Mouse (Mus musculus): ENCODE data around the gene Map2k3.

Gene Map2k3

DNA sequence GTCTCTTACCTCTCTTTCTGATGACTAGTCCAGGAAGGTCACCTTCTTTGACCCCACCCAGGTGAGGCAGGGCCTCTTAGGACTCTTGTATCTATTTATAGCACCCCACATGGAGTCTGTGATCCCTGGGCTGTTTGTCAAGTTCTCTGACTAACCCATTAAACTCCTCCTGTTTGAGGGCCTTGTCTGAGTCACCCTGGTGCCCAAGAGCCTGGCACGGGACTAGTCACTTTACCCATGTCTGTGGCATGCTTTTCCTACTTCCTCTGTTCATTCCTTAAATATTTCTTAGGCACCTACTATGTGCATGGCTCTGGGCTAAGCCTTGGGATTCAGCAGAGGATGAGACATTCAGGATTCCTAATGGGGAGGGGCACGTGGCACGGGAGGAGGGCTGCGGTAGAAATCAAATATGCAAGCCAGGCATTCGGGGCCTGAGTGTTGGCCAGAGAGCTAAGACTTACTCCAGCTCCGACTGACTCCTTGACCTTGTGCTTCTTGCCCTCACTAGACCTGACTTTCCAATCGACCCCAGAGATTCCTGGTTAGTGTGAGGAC is 1.0 kb upstream of the Map2k3 start:
- no peak for DNase-seq

DNA sequence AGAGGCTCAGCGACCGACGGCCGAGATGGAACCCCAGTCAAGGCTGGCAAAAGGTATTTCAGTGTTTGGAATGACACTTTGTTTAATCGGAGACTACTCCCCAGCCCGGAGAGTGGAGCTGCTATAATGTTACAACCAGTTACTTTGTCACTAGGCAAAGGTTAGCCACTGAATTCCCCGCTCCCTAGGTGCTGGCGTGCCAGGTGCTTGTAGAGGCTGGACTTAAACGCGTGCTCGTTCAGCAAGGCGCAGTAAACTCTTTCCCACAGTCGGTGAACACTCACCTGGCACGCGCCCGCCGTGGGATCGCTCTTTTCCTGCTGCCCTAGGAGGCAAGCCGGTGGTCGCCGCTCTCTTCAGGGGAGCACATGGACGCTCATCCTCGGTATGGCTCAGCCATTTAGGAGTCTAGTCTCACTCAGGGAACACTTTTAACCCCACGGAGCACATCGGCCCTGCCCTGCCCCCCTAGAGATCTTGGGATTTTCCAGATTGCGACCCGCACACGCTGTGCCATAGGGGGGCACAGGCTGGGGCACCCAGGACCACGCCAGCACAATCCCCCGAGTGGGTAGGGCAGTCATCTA is 458 bp upstream of the Map2k3 start:
- no peak for DNase-seq

DNA sequence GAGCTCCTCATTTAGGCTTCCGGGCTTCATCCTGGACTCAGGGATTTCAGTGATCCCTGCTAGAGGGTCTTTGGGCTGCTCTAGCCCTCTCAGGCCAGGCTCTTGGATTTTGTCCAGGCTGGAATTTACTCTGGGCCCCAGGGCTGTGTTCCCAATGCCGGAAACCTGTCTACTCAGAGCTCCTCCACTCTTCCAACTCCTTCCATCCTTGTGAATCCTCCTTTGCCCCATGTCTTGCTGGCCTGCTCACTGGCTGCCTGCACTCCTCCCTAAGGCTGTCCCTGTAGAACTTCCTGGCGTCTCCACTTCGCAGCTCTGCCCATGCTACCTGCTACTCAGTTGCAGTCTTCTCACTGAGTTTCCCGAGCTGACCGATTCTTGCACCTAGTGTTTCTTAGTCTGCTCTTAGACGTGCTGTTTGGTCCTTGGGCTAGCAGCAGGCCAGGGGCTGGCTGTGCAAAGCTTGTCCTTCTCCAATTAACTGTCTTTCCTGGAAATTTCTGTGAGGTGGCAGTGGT is 729 bp downstream of the Map2k3 start:
- no peak for DNase-seq

DNA sequence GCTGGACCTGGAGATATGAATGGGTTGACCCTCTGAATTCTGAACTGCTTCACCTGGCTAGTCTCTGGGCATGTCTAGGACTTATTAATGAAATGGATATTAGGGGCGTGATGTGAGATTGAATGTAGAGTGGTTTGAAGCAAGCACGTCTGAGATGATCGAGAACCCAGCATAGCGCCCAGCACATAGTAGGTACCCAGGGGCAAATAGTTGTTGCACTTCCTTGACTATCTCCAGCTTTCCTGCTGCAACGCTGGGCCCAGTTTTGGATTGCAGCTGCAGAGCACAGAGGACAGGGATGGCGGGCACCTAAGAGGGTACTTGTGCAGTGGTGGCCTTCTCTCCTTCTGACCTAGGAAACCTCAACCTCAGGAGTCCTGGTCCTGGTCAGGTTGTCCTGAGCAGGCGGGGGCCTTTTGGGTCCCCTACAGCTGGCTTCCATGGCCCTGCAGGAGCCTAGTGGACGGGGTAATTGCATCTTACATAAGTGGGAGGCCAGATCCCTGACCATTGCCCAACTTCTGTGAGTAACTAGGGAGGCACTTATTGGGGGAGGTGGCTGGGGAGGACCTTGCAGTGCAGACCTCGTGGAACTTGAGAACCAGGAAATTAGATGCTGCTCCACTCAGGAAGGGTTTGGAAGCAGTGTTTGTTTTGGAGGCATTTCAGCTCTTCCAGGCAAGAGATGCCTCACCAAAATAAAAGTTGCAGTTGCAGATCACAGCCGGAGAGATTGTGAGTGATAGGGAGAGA is 1.5 kb downstream of the Map2k3 start:
- DNase-seq, result no peak

DNA sequence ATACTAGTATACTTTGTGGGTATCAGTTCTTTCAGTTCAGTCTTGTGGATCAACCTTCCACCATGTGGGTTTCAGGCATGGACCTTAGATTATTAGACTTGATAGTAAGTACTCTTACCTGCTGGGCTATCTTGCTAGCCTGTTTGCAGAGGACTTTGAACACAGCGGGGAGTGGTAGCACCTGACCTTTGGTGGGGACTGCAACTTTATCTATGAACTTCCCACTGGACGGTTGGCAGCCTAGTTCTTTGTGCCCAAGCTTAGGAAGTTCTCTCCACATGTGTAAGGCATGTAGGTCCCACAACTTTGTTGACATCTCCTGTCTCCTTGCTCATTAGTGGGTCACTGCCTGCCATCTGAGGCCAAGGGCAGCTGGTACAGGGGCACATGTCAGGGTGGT is 3.0 kb downstream of the Map2k3 start:
- no peak for DNase-seq

DNA sequence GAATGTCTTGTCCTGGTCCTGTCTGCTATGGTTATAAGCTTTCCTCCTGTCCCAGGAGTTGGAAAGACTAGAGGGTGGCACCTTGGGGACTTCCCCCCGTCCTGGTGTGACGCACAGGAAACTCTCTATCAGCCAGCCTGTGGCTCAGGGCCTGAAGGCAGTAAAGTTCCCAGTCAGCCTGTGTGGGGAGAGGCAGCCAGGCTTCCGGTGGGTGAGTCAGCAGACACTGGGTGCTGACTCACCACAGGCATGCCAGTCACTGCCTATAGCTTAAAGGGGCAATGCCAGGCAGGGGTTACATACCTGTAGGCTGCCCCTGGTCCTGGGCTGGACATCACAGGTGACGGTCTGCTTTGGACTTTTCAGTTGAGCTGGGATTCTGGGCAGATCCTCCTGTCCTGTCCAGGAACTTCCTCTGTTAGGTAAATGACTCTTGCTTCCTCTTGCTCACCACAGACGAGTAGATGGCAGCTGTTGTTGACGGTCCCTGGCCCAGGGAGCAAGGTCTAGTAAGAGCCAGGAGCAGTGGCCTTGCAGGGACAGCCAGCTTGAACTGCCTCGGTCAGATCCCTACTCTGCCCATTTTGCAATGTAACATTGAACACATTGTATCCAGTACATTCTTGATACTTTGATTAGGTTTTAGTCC is 3.6 kb downstream of the Map2k3 start:
- DNase-seq, result no peak

DNA sequence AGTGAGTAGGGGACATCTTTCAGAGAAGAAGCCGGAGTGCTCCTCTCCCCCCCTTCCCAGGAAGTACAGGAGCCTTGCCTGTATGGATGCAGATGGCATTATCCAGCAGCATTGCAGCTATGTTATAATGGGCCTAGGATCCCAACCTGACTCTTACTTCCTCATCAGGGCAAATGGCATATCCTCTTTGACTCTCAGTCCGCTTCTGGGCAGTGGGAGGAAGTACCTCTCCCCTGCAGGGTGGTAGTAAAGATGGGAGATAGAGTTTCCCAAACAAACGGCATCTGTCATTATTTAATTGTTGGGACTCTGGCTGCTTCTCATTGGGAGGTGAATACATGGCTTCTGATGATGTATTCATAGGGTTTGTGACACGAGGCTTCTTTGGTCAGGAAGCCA is 4.1 kb downstream of the Map2k3 start:
- no peak for DNase-seq

DNA sequence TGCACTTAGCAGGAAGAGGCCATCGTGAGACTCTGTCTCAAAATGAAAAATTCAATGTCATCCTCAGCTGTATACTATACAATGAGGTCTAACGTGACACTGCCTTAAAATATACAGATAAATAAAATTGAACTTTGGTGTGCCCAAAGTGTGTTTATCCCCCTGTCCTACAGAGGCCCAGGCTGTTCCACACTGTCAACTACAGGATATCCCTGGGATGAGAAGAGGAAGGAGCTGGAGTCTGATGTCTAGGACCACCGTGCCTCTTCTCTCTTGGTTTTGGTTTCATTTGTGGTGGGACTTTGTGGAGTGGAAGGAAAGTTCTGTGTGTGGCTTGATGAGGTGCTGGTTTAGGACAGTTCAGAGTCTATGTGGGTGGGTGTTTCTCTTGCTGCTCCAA is 5.8 kb downstream of the Map2k3 start:
- DNase-seq, result no peak

DNA sequence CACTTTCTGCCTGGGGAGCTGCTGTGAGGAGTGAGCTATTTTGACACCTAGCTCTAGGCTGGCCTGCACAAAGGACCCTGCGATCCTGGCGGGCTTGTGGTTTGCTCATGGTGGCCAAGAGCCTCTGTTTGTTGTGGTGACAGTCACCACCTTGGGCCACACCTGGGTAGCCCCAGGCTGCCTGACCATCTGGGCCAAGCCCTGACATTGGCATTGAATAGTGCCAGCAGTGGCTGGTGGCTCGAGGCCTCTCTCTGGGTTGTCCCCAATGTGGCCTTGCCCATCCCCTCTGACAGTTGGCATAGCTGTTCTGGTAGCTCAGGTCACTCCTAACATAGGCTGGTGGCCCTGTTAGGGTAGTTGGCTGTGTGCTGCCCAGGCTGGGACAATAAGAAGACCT is 7.7 kb downstream of the Map2k3 start:
- no peak for DNase-seq

DNA sequence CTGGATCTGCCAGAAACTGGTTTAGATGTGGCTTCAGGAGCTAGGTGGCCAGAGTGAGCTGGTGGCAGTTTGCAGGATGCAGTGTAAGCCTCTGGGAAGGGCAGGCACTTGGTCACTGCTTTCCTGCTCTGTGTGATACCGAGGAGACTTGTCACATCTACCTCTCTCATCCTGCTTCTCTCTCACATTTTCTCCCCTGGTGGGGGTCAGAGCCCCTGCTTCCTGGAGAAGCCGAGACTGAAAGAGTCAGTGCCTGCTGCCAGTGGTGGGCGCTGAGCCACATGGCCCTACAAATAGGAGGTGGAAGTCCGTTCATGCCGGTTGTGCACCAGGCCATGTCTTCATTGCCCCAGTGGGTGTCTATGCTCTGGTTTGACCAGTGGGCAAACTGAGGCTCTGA is 8.7 kb downstream of the Map2k3 start:
- no peak for DNase-seq

DNA sequence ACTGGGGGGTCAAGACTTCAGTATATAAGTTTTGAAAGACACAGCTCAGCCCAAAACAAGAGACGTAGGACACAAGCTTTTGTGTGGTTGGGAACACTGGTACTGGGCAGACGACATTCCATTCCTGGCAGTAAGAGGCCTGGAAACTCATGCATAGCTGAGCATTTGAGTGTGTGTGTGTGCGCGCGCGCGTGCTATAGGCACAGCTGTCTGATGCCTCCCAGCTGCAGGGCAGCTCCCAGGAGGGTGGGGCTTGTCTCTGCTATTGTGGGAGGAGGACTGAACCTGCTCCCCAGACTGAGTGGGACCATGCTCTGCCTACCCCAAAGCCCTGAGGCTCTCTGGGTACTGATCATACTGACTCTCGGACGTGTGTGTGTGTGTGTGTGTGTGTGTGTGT is 9.5 kb downstream of the Map2k3 start:
- DNase-seq, result no peak

DNA sequence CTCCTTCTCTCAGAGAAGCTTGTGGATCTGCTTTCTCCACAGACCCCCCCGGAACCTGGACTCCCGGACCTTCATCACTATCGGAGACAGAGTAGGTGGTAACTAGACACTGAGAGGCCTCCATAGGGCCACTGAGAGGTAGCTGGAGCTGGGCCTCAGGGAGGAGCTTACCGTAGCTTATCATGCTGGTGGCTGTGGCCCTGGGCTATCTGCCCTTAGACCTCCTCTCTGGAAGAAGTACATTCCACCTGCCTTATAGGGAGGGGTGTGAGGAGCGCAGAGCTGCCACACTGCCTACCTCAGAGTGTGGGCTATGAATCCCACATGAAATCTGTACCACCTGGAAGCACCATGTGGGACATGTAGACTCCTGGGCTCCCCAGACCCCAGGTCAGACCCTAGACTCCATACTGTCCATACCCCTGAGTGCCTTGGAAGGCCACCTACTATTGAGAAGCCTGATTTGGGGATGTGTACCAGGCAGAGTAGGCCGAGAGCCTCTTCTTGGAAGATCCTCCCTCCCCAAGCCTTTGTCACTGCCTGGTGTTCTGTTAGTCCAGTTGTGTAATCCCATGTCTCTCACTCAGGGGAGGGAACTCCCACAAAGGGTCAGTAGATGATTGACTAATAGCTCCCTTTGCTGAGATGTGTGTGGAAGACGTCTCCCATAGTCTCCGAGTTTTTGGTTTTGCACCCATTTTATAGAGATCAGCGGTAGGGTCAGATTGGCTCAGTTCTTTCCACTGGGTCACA is 10.6 kb downstream of the Map2k3 start:
- DNase-seq, result no peak

DNA sequence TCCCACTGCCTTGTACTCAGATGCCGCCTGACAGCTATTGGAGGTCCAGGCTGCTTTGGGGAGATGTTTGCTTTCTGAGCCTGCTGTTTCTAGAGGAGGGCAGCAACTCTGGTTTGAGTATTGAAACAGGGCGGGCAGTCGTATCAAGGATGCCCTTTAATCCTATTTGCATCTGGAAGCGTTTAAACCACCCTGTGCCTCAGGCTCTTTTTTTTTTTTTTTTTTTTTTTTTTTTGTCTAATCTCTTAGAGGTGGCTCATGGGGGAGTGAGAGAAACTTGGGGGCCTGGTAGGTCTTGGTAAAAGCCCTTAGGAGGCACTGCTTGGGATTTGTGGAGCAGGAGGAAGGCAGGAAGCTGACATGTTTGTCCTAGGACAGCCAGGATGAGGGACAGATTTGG is 13.2 kb downstream of the Map2k3 start:
- DNase-seq, result no peak

DNA sequence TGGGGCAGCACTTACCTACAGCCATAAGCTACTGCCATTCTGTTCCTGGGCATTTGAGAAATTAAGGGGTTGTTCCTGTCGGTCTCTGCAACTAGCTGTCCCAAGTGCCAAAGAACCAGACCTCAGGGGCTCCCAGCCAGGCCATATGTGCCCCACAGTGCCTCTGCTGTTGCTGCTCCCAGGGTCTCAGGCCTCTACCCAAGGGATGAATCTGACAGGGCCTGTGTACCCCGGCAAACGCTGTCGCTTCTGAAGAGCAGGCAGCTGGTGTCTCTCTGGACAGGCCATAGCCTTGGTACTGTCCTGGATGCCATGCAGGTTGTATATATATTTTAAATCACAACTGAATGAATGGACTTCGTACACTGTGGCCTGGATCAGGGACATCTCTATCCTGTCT is 20.1 kb downstream of the Map2k3 start:
- no peak for DNase-seq

DNA sequence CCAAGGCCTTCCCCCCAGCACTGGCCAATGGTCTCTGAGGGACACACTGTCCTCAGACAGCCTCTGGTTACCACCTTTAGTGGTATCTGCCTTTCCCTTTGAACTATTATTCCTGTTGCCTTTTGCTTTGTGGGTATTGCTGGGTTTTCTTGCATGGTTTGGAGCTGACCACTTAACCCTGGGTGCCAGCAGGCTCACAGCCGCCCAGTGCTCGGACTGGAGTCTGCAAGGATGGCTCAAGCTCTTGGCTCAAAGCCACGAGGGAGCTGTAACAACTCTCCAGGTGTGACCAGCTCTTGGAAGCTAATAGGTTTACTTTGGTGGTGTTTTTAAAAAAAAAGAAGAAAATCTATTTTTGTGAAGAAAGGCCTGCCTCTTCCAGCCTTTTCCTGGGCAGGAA is 20.5 kb downstream of the Map2k3 start:
- DNase-seq, result no peak

DNA sequence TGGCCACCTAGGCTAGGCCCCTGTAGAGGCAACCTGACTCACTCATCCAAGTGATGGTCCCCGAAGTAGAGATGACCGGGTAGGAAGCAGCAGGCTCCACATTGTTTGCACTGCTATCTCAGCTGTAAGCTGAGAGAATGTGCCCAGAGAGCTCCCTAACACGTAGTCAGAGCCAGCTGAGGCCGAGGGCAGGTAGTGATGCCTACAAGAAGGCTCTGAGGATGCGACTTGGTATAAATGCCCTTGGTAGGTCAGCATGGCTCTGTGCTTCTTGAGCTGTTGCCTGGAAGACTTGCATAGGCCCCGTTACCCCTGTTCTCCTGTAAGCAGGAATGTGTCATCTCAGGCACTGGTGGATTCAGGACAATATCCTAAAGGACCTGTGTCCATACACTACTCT is 21.2 kb downstream of the Map2k3 start:
- no peak for DNase-seq

DNA sequence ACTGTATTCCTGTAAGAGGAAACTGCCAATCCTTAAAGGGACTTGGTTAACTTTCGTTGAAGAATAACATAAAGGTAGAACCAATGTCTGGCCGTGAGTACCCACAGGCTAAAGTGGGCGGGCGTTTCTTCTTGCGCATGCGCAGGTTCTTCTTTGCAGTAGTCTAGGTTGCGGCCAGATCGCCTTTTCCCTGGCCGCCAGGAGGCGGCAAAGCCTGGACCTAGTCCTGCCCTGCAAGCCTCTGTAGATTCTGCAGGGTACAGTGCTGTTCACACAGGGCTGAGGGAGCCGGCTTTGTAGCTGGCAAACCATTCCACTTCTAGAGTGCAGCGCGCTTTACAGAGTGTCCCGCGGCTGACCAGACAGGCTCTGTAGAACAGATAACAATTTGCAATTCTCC is 22.0 kb downstream of the Map2k3 start:
- peak; percentile 94 for DNase-seq

DNA sequence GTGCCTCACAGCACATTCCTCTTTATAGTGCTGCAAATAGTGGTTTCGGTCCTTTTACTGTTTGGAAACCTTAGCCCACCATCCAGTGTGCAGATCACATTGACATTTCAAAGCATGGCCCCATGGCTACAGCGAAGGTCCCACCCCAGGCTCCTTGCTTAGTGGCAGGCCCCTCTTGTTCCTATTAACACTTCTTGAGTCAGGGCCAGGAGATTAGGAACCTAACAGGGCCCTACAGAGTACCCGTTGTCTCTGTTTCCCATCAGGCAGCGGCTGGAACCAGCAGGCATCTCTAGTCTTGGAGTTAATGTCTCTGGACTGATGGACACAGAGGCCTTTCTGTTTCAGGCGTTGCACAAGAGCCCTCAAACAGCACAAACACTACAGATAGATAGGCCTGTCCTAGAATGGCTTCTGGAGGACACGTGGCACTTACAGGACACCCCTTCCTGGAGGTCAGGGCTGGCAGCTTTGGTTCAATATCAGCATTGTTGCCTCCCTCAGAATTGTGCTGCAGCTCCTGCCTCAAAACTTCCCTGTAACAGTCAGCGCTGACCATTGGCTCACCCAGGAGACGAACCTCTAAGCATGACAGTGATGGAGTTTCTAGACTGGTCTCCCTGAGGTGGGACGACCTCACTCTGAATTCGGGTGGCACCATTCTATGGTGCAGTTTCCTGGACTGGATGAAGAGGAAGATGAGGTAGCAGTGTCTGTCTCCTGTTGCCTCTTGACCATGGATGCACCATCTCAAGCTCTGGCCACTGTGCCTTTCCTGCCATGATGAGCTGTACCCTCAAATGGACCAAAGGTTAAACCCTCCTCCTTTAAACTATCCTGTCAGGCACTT is 22.6 kb downstream of the Map2k3 start:
- DNase-seq, result no peak

DNA sequence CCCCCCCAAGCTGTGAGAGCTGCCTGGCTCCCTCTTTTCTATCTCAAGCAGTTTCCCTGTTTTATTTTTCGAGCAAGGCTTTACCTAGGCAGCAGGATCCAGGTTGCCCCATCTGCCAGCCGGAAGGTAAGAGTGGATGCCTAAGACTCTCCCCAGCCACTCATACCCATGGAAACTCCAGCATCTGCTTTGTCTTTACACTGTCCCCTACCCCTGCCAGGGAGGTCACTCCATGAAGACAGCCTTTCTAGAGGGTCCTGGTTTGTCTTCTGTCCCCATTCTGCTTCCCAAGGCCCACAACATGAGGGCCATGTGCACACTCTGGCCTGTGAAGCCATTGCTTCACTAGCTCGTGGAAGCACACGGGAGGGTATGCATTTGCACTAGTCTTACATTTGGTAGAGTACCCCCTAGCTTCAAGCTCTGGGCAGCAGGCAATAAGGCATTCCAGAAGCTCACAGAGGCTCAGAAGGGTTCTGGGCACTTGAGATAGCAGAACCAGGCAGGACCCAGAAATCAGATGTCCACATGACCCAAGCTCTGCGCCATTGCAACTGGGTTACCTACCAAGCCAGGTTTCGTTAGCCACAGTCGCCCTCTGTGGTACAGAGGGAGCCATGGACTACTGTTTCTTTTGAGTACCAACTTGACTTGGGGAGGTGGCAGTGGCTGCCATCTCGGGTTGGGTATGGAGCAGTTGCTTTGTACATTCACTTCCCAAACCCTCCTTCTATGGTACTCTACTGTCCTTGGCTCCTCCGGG is 24.0 kb downstream of the Map2k3 start:
- DNase-seq, result no peak

DNA sequence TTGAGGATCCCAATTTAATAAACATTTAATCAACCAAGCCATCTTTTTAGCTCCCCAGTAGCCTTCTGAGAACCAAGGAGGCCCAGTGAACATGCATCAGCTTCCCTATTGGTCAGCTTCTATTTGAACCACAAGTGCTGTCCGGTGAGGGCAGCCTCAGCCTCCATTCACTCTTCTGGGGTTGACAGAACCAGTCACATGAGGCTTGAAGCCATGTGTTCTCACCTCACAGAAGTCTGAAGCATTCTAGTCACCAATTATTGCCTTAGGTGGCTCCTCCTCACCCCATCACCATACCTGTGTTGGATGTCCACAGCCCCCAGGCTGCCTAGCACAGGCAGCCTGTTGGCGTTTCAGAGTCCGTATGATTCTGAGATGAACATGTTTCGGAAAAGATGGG is 27.1 kb downstream of the Map2k3 start:
- DNase-seq, result no peak

DNA sequence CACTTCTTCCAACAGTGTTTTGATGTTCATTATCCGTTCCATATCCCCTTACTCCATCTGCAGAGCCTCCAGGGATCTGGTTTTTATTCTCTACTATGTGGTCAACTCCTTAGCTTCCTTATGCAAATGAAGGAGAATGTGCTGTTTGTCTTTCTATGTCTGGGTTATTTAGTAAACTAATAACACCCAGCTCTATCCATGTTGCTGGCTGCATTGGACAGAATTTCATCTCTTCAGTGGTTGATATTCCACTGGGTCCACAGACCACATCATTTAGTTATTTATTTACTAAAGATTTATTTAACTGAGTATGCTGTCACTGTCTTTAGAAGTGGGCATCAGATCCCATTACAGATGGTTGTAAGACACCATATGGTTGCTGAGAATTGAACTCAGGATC is 29.3 kb downstream of the Map2k3 start:
- DNase-seq, result no peak

DNA sequence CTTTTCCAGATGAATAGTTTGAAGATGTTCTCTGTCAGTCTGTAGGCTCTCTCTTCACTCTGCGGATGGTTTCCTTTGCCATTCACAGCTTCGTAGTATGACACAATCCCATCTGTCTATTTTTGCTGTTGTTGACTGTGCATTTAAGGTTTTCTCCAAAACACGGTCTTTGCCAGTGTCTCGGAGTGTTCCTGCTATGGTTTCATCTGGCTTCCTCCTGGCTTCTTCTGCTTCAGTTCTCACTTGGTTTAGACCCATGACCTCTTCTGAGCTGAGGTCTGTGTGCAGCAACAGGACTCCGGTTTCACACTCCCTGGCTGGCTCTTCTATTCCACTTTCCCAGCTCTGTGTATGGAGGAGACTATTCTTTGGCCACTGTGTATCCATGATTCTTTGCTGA is 30.9 kb downstream of the Map2k3 start:
- DNase-seq, result no peak

Measured in cerebellum, adult 9-11 months (tissue).